Mouse (Mus musculus): ENCODE measurements around the gene Med13. TPM values are rescaled to one million over a fixed set of nuclear protein-coding genes. Genes with fewer than 3 reads are reported as not detected.

Gene Med13
- 13.2 and 14.7 TPM in 2 replicates for polyA plus RNA-seq (2014; fragmentation: Nextera tagmentation; extraction: Ambion mirVana)

GRCm38 (mm10) chr11:86356854-86357788 is at the start of gene Med13:
TSS of gene Med13 (minus strand) at chr11:86357602.
- Histone ChIP-seq H3K36me3 (ENCODE audit: control insufficient read depth, insufficient read depth, low read length) (no peaks in the 10 kb centered on the region), H3K4me3 (ENCODE audit: low read depth, low read length) (peak within 1 kb of the TSS; percentile 85), H3K4me1 (ENCODE audit: control insufficient read depth, insufficient read depth, low read length) (peaks cover 13% of the 10 kb centered on the region), H3K27me3 (ENCODE audit: control insufficient read depth, insufficient read depth, low read length) (no peaks in the 10 kb centered on the region), H3K9ac (ENCODE audit: low read length) (peak within 1 kb of the TSS; percentile 96), H3K27ac (ENCODE audit: low read depth, low read length) (peak within 1 kb of the TSS; percentile 98), H3K4me2 (peak within 1 kb of the TSS; percentile 60), H3K9me3 (ENCODE audit: control insufficient read depth, low read length) (no peaks in the 10 kb centered on the region)
- ATAC-seq (ENCODE audit: low FRiP score) (peak; percentile 65), DNase-seq (ENCODE audit: low spot score, missing footprints) (peak; percentile 96)
- under 1% methylated on average over 68 of the region's 81 CpGs for WGBS

- Histone ChIP-seq H3K27ac (ENCODE audit: low read depth, low read length) (no peak overlapping the region), H3K9me3 (ENCODE audit: control insufficient read depth, low read length) (no peaks in the 10 kb centered on the region), H3K4me3 (ENCODE audit: low read depth, low read length) (no peak overlapping the region), H3K36me3 (ENCODE audit: control insufficient read depth, insufficient read depth, low read length) (no peaks in the 10 kb centered on the region; the same call in 1 of the 2 replicates), H3K4me1 (ENCODE audit: control insufficient read depth, insufficient read depth, low read length) (peaks cover 4% of the 10 kb centered on the region; the same call in 1 of the 2 replicates), H3K9ac (ENCODE audit: low read length) (no peak overlapping the region), H3K27me3 (ENCODE audit: control insufficient read depth, insufficient read depth, low read length) (no peaks in the 10 kb centered on the region), H3K4me2 (no peak overlapping the region)
- WGBS, result 85% methylated on average over 4 of the region's 4 CpGs
- ATAC-seq (ENCODE audit: low FRiP score), result no peak
- no peak for DNase-seq (ENCODE audit: low spot score, missing footprints)
Measured at GRCm38 (mm10) chr11:86404590-86404989, 47.2 kb upstream of the Med13 start.

GRCm38 (mm10) chr11:86403845-86404244 is 46.4 kb upstream of the Med13 start:
- no peak overlapping the region for H3K4me3 ChIP-seq (ENCODE audit: low read depth, low read length)
- WGBS, result 73% methylated on average over 2 of the region's 2 CpGs
- no peak for ATAC-seq (ENCODE audit: low FRiP score)

GRCm38 (mm10) chr11:86399241-86400107 is 42.1 kb upstream of the Med13 start:
- DNase-seq (ENCODE audit: low spot score, missing footprints), result no peak
- no peak overlapping the region for H3K9ac ChIP-seq (ENCODE audit: low read length)
- H3K36me3 ChIP-seq (ENCODE audit: control insufficient read depth, insufficient read depth, low read length), result no peaks in the 10 kb centered on the region
- no peak for ATAC-seq (ENCODE audit: low FRiP score)
- H3K4me2 ChIP-seq, result no peak overlapping the region
- H3K27me3 ChIP-seq (ENCODE audit: control insufficient read depth, insufficient read depth, low read length), result no peaks in the 10 kb centered on the region
- WGBS, result 89% methylated on average over 9 of the region's 9 CpGs
- H3K4me3 ChIP-seq (ENCODE audit: low read depth, low read length), result no peak overlapping the region
- H3K4me1 ChIP-seq (ENCODE audit: control insufficient read depth, insufficient read depth, low read length), result 0 out of 2 replicates have a peak, but pooled peaks cover 3% of the 10 kb centered on the region
- H3K27ac ChIP-seq (ENCODE audit: low read depth, low read length), result no peak overlapping the region
- no peaks in the 10 kb centered on the region for H3K9me3 ChIP-seq (ENCODE audit: control insufficient read depth, low read length)

More at GRCm38 (mm10) chr11:86403845-86404244, 46.4 kb upstream of the Med13 start:
- H3K36me3 ChIP-seq (ENCODE audit: control insufficient read depth, insufficient read depth, low read length), result no peaks in the 10 kb centered on the region; the same call in 1 of the 2 replicates
- no peak overlapping the region for H3K9ac ChIP-seq (ENCODE audit: low read length)
- no peak overlapping the region for H3K4me2 ChIP-seq
- no peak overlapping the region for H3K27ac ChIP-seq (ENCODE audit: low read depth, low read length)
- no peaks in the 10 kb centered on the region for H3K27me3 ChIP-seq (ENCODE audit: control insufficient read depth, insufficient read depth, low read length)
- no peaks in the 10 kb centered on the region for H3K9me3 ChIP-seq (ENCODE audit: control insufficient read depth, low read length)
- H3K4me1 ChIP-seq (ENCODE audit: control insufficient read depth, insufficient read depth, low read length), result no peaks in the 10 kb centered on the region
- DNase-seq (ENCODE audit: low spot score, missing footprints), result no peak

GRCm38 (mm10) chr11:86396950-86397594 is 39.7 kb upstream of the Med13 start:
- Histone ChIP-seq H3K36me3 (ENCODE audit: control insufficient read depth, insufficient read depth, low read length) (no peaks in the 10 kb centered on the region), H3K9me3 (ENCODE audit: control insufficient read depth, low read length) (no peaks in the 10 kb centered on the region), H3K4me2 (no peak overlapping the region), H3K4me1 (ENCODE audit: control insufficient read depth, insufficient read depth, low read length) (0 out of 2 replicates have a peak, but pooled peaks cover 3% of the 10 kb centered on the region), H3K27ac (ENCODE audit: low read depth, low read length) (no peak overlapping the region), H3K4me3 (ENCODE audit: low read depth, low read length) (no peak overlapping the region), H3K27me3 (ENCODE audit: control insufficient read depth, insufficient read depth, low read length) (no peaks in the 10 kb centered on the region), H3K9ac (ENCODE audit: low read length) (no peak overlapping the region)
- ATAC-seq (ENCODE audit: low FRiP score) (no peak), DNase-seq (ENCODE audit: low spot score, missing footprints) (peak; percentile 23)
- 85% methylated on average over 5 of the region's 5 CpGs for WGBS

- ATAC-seq (ENCODE audit: low FRiP score) (no peak), DNase-seq (ENCODE audit: low spot score, missing footprints) (peak; percentile 80)
- Histone ChIP-seq H3K4me3 (ENCODE audit: low read depth, low read length) (no peak overlapping the region), H3K4me1 (ENCODE audit: control insufficient read depth, insufficient read depth, low read length) (0 out of 2 replicates have a peak, but pooled peaks cover 3% of the 10 kb centered on the region), H3K9me3 (ENCODE audit: control insufficient read depth, low read length) (no peaks in the 10 kb centered on the region), H3K4me2 (no peak overlapping the region), H3K9ac (ENCODE audit: low read length) (no peak overlapping the region), H3K27ac (ENCODE audit: low read depth, low read length) (no peak overlapping the region), H3K36me3 (ENCODE audit: control insufficient read depth, insufficient read depth, low read length) (no peaks in the 10 kb centered on the region), H3K27me3 (ENCODE audit: control insufficient read depth, insufficient read depth, low read length) (no peaks in the 10 kb centered on the region)
- 61% methylated on average over 2 of the region's 2 CpGs for WGBS
Measured at GRCm38 (mm10) chr11:86396518-86396917, 39.1 kb upstream of the Med13 start.

GRCm38 (mm10) chr11:86395513-86396125 is 38.2 kb upstream of the Med13 start:
- H3K27ac ChIP-seq (ENCODE audit: low read depth, low read length), result no peak overlapping the region
- ATAC-seq (ENCODE audit: low FRiP score), result no peak

GRCm38 (mm10) chr11:86395100-86395499 is 37.7 kb upstream of the Med13 start:
- Histone ChIP-seq H3K9me3 (ENCODE audit: control insufficient read depth, low read length) (no peaks in the 10 kb centered on the region), H3K4me1 (ENCODE audit: control insufficient read depth, insufficient read depth, low read length) (0 out of 2 replicates have a peak, but pooled peaks cover 3% of the 10 kb centered on the region), H3K27me3 (ENCODE audit: control insufficient read depth, insufficient read depth, low read length) (no peaks in the 10 kb centered on the region), H3K27ac (ENCODE audit: low read depth, low read length) (no peak overlapping the region), H3K9ac (ENCODE audit: low read length) (no peak overlapping the region), H3K36me3 (ENCODE audit: control insufficient read depth, insufficient read depth, low read length) (no peaks in the 10 kb centered on the region), H3K4me2 (no peak overlapping the region), H3K4me3 (ENCODE audit: low read depth, low read length) (no peak overlapping the region)
- no peak for ATAC-seq (ENCODE audit: low FRiP score)
- peak; percentile 74 for DNase-seq (ENCODE audit: low spot score, missing footprints)
- 89% methylated on average over 4 of the region's 4 CpGs for WGBS

More at GRCm38 (mm10) chr11:86395513-86396125, 38.2 kb upstream of the Med13 start:
- Histone ChIP-seq H3K4me3 (ENCODE audit: low read depth, low read length) (no peak overlapping the region), H3K4me1 (ENCODE audit: control insufficient read depth, insufficient read depth, low read length) (0 out of 2 replicates have a peak, but pooled peaks cover 3% of the 10 kb centered on the region), H3K27me3 (ENCODE audit: control insufficient read depth, insufficient read depth, low read length) (no peaks in the 10 kb centered on the region), H3K9ac (ENCODE audit: low read length) (0 out of 2 replicates have a peak overlapping the region, but pooled peaks have one; percentile 25), H3K36me3 (ENCODE audit: control insufficient read depth, insufficient read depth, low read length) (no peaks in the 10 kb centered on the region), H3K9me3 (ENCODE audit: control insufficient read depth, low read length) (no peaks in the 10 kb centered on the region), H3K4me2 (no peak overlapping the region)
- WGBS, result 13% methylated on average over 9 of the region's 9 CpGs
- DNase-seq (ENCODE audit: low spot score, missing footprints), result peak; percentile 91

Measured in midbrain, embryonic 11.5 days (tissue).